Mouse (Mus musculus): ENCODE results near the gene Kcnab1.

The Kcnab1 gene

GRCm38 (mm10) chr3:65316738-65317137 is 207.6 kb downstream of the Kcnab1 start:
- no peak for DNase-seq (ENCODE audit: low spot score in 2 of 2)

DNA sequence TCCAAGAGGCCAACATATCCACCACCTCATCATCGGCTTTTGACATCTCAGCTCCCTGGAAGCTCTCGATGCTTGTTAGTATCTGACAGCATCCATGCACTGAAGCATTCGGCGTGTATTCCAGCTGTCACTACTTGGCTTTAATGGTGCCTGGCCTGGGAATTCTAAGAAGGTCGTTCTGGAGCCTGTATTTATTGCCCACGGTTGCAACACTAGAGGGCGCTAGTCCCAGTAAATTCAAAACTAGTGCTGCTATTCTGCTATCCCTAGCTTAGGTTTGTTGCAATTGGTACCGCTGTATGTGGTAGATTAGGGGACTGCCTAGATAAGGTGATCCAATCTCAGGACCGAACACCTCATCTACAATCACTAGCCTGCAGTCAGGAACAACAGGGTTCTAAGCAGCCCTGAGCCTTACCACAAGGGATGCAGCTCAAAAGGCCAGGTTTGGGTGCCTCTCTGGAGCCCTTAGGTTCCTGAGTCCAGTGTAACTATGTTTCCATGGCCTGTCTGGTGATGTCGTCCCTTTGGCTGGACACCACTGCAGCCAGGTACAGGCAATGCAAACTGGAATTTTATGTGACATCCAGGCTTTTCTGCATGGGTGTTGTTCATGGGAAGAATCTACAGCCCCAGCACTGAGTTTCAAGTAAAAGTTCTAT is 208.8 kb downstream of the Kcnab1 start:
- no peak for DNase-seq (ENCODE audit: low spot score in 2 of 2)

- no peak for DNase-seq (ENCODE audit: low spot score in 2 of 2)
Observed at GRCm38 (mm10) chr3:65319248-65320008, 210.2 kb downstream of the Kcnab1 start.

DNA sequence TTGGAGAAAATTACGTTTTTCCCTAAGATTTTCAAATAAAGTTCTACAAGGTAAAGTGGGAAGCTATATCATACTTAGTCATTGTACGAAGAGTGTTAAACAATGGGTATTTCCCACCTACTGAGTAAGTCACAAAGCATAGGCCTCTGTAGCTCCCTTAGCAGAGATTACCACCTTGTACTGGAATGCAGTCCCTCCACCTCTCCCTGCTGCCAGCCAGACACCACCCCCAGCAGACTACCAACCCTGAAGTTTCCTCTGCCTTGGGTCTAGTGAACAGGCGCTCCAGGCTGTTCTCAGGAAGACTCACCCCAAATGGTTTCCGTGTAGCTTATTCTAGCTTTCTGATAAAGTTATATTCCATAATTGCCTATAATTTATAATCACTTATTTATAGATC is 211.8 kb downstream of the Kcnab1 start:
- DNase-seq (ENCODE audit: low spot score in 2 of 2): no peak

GRCm38 (mm10) chr3:65321981-65322779 is 213.0 kb downstream of the Kcnab1 start:
- DNase-seq (ENCODE audit: low spot score in 2 of 2): peak; percentile 12 to 26

DNA sequence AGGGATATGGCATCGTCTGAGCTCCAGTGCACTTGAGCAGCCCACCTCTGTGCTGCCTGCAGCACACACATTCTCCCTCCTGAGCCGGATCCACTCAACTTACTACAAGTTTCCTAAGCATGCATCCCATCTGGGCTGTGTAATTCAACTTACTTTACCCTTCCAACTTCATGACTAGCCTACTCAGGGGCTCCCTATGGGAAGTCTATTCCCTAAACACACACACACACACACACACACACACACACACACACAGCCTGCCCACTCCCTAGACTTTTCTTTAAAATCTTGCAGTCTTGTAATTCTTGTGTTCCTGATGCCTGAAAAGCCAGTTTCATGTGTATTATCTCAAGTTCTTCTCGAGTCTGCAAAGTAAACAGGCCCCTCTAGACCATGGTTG is 216.1 kb downstream of the Kcnab1 start:
- no peak for DNase-seq (ENCODE audit: low spot score in 2 of 2)

DNA sequence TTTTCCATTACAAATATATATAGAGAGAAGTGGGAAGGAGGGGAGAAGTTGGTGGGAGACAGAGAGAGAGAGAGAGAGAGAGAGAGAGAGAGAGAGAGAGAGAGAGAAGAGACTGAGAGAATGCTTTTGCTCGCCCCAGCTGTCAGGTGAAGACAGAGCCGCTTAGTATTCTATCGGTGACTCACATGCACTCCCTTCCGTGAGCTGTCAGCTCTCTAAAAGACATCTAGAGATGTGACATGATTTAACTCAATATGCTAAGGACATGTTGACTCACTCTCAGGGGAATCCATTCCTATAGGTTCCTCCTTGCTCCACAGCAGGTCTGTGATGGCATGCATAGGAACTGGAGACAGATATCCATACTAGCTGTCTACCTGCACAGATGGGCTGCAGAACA is 219.6 kb downstream of the Kcnab1 start:
- DNase-seq (ENCODE audit: low spot score in 2 of 2): no peak

DNA sequence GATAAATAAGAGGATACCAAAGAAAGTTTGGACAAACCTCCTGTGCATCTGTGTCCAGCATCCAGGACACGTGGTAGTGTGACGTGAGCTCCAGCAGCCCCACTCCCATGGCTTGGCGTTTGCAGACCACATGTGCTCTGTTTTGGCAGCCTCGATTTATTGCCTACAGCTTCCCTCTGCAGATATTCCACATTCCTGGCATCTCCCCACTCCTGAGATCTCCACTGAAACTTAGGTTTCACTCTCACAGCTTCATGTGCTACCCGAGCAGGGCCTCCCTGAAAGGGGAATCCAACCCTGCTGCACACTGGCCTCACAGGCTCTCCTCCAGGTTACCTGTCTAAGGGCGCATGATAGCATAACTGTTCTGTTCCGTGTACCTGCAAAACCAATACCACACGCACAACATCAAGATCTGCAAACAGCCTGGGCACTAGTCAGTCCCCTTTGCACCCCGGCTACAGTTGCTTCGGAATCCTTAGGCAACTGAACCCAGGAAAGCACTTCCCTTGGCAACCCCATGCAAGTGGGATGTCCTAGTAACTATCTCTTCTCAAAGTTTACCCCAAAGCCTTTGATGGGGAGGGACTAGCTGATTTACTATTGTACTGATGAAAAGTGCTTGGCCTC is 228.8 kb downstream of the Kcnab1 start:
- no peak for DNase-seq (ENCODE audit: low spot score in 2 of 2)

DNA sequence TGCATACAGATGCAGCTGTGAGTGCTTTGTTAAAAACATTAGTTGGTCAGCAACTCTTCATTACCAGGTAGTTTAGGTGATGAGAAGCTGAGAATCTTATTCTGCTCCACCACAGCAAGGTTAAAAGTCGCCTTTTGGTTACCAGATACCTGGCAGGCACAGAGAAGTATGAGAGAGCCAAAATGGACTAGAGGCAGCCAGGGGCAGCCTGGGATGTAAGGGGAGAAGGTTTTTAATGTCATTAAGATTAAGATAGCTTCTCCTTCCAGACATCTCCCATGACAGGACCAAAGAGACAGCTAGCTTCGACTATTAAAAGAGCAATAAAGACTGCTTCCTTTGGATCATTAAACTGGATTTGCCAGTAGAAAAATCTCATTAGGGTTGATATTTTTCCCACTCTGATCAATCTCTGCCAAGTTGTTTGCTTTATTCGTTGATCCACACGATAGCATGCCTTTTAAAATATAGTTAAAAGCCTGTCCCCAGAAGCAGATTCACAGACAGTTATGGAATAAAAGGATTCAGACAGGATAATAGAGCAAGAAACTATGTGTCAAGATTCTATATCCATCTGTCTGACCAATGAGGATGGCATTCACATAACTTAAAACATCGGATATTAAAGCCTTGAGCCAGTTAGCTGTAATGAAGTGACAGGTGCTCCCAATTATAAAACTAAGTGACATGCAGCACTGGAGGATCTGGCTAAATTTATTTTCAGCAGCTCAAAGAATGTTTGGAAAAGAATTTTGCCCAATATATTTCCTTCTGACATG is 231.2 kb downstream of the Kcnab1 start:
- no peak for DNase-seq (ENCODE audit: low spot score in 2 of 2)

GRCm38 (mm10) chr3:65346176-65346575 is 237.0 kb downstream of the Kcnab1 start:
- DNase-seq (ENCODE audit: low spot score in 2 of 2): no peak

DNA sequence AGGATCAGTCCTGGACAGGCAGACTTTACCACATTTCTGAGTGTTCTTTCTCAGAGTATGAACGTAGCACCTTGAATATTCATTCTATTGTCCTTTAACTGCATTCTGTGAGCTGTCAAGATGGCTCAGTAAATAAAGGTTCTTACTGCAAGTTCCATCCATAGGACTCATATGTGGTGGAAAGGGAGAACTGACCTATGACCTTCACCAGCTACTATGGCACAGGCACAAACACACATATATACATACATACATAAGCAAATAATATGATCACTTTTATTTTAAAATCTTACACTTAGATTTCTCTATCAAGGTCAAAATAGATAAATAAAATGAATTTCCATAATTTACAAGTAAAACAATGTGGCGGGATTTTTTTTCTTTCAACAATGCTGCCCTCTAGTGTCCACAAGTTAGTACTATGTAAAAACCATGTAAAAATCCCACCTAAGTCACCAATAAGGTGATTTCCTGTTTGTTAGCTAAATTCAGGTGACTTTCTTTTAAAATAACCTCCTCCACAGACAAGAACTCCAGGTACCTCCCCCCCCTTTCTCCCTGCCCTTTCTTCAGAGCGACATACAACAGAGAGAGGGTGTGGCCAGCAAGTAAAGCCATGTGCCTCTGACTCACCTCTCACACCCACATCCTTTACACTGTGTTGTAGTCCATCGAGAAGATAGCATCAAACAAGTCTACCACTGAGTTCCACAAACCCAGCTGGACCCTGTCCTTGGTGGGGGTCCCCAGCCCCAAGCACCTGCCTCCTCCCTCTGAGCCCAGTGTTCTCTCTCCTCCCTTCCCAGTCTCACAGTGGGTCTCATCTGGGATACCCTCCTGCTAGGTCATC is 243.3 kb downstream of the Kcnab1 start:
- no peak for DNase-seq (ENCODE audit: low spot score in 2 of 2)

DNA sequence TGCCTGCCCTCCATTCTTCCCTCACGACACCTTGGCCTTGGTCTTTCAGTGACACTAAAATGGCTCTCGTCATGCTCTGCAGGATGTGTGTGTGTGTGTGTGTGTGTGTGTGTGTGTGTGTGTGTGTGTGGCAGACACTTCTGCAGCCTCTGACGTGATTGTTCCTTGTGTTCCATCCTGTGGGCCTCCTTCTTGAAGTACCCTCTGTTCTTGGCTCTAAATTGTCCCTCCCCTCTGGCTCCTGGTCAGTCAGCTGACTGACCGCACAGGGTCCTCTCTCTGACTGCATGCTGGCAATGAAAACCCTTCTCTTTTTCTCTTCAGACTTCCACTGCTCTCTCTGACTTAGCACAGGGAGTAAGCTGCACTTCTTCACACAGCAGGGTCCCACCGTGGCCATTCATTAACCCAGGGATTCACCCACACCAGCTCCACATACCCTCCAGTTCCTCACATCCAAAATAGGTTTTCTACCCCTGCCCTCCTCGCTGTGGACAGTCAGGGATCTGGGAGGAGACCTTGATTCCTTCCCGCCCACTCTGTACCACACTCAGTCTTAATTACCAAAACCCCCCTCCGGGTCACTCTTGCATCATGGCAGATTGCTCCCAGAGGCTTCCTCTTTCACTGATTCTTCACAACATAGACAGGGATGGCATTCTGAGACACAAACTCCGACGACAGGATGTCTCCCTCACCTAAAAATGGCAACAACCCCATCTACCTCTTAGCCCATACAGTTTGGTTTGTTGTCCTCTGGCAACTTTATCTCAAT is 244.3 kb downstream of the Kcnab1 start:
- DNase-seq (ENCODE audit: low spot score in 2 of 2): no peak

DNA sequence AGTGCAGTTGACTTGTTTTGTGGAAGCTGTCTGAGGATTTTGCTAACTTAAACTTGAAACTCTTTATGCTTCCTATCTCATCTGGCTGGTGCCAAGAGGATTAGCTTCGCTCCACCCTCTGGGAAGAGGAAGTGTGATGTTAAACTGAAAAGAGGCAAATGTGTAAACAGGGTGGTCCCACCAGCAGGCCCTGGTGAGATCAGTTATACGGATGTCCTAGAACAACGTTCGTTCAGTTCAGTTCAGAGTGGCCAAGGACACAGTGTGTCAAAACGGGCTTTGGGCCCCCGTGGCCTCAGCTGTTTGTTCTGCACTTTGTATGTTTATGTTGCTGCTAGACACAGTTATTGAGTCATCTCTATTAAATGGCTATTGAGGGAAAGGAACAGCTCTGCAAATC is 246.3 kb downstream of the Kcnab1 start:
- no peak for DNase-seq (ENCODE audit: low spot score in 2 of 2)

- no peak for DNase-seq (ENCODE audit: low spot score in 2 of 2)
Observed at GRCm38 (mm10) chr3:65358275-65358674, 249.1 kb downstream of the Kcnab1 start.

- DNase-seq (ENCODE audit: low spot score in 2 of 2): no peak
Observed at GRCm38 (mm10) chr3:65358841-65359240, 249.7 kb downstream of the Kcnab1 start.

GRCm38 (mm10) chr3:65360163-65360969 is 251.2 kb downstream of the Kcnab1 start:
- DNase-seq (ENCODE audit: low spot score in 2 of 2): no peak

- DNase-seq (ENCODE audit: low spot score in 2 of 2): no peak
Observed at GRCm38 (mm10) chr3:65363438-65363837, 254.3 kb downstream of the Kcnab1 start.

GRCm38 (mm10) chr3:65365184-65365583 is 256.0 kb downstream of the Kcnab1 start:
- no peak for DNase-seq (ENCODE audit: low spot score in 2 of 2)

Measured in right cerebral cortex, postnatal 36 days (tissue).